Mouse (Mus musculus): ENCODE data around the gene 1500015O10Rik. TPM values are rescaled to one million over a fixed set of nuclear protein-coding genes. Genes with fewer than 3 reads are reported as not detected.

The 1500015O10Rik gene
- total RNA-seq, 2 experiments from 2014 or later, result 2.3 to 2.9 TPM

DNA sequence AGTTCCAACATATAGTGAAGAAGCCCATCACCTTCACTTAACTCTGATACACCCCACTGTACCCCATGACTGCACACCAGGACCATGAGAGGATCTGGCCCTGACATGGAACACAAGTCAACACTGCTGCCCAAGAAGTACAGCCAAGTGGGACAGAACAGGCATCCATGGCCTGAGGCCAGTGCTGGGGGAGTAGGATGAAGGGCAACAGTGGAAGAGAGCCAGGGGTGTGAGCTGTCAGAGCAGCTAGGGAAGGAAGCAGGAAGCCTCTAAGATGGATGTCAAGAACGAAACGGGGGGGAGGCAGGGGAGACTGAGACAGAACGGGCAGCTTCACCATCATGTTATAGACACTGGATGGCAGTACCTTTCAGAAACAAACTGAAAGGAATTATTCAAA, 45.7 kb downstream of the 1500015O10Rik start:
- Histone ChIP-seq H3K27ac (no peak overlapping the region), H3K4me3 (no peak overlapping the region)
- TF ChIP-seq CTCF (IDR thresholded peaks at IDR 0.05), result no peak
- DNase-seq (ENCODE audit: extremely low spot score in 1 of 2, low spot score in 2 of 2), result no peak
- intact Hi-C loops (cut with DNase I), result no loop called here

GRCm38 (mm10) chr1:43781195-43781594, 50.8 kb downstream of the 1500015O10Rik start:
- intact Hi-C loops (cut with DNase I), result no loop called here
- DNase-seq (ENCODE audit: extremely low spot score in 1 of 2, low spot score in 2 of 2), result no peak
- no peak for TF ChIP-seq CTCF (IDR thresholded peaks at IDR 0.05)
- H3K4me3 ChIP-seq, result no peak overlapping the region
- no peak overlapping the region for H3K27ac ChIP-seq

DNA sequence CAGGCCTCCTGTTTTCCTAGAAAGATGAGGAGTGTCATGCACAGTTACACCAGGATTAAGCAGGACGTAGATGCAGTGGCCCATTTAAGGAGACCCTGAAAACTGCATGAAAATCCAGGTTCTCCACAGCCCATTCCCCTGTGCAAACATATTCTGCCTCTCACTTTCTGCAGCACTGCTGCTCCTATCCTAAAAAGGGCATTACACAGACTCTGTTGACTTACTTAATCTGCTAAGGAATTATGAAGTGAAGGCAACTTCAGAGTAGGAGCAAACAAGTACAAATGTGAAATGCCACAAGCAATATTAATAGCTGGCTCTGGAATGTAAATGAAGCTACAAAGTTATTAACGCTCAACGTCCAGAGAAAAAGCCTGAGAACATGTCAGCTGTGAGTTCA, 51.3 kb downstream of the 1500015O10Rik start:
- no peak for TF ChIP-seq CTCF (IDR thresholded peaks at IDR 0.05)
- intact Hi-C loops (cut with DNase I), result no loop called here
- DNase-seq (ENCODE audit: extremely low spot score in 1 of 2, low spot score in 2 of 2), result no peak

GRCm38 (mm10) chr1:43782680-43783079, 52.3 kb downstream of the 1500015O10Rik start:
- intact Hi-C loops (cut with DNase I), result no loop called here
- H3K27ac ChIP-seq, result peak overlapping the region; percentile 59
- H3K4me3 ChIP-seq, result no peak overlapping the region
- no peak for TF ChIP-seq CTCF (IDR thresholded peaks at IDR 0.05)
- DNase-seq (ENCODE audit: extremely low spot score in 1 of 2, low spot score in 2 of 2), result no peak

More for the DNA sequence above, 51.3 kb downstream of the 1500015O10Rik start:
- H3K4me3 ChIP-seq, result no peak overlapping the region
- peak overlapping the region; percentile 59; the same call in 1 of the 2 replicates for H3K27ac ChIP-seq

- Histone ChIP-seq H3K4me3 (no peak overlapping the region), H3K27ac (peak overlapping the region; percentile 59)
- DNase-seq (ENCODE audit: extremely low spot score in 1 of 2, low spot score in 2 of 2), result no peak
- no peak for TF ChIP-seq CTCF (IDR thresholded peaks at IDR 0.05)
- intact Hi-C loops (cut with DNase I), result no loop called here
Observed at GRCm38 (mm10) chr1:43783186-43783585, 52.8 kb downstream of the 1500015O10Rik start.

DNA sequence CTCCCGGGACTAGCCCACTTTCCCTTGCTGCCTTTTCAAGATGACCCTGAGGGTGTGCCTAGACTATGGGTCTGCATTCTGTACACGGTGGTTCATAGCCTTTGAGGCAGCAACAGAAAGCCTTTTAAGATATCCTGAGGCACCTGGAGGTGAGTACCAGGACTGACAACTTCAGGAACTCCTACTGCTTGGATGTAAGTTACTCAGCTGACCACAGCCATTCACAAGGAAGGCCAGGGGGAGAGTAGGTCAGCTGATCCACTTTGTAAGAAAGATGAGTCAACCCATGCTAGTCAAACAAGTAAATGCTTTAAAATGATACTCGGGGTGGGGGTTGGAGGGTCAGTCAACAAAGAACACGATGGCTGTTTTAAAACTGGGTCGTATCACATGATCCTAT, 54.9 kb downstream of the 1500015O10Rik start:
- no peak for DNase-seq (ENCODE audit: extremely low spot score in 1 of 2, low spot score in 2 of 2)
- no peak for TF ChIP-seq CTCF (IDR thresholded peaks at IDR 0.05)
- intact Hi-C loops (cut with DNase I), result no loop called here
- Histone ChIP-seq H3K27ac (no peak overlapping the region), H3K4me3 (no peak overlapping the region)

DNA sequence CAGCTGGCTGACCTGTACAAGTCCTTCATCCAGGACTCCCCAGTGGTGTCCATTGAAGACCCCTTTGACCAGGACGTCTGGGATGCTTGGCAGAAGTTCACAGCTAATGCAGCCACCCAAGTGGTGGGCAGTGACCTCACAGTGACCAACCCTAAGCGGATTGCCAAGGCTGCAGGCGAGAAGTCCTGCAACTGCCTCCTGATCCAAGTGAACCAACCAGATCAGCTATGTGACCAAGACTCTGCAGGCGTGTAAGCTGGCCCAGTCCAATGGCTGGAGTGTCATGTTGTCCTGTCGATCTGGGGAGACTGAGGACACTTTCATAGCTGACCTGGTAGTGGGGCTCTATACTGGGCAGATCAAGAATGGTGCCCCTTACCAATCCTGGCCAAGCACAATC, 56.3 kb downstream of the 1500015O10Rik start:
- Histone ChIP-seq H3K27ac (no peak overlapping the region), H3K4me3 (no peak overlapping the region)
- DNase-seq (ENCODE audit: extremely low spot score in 1 of 2, low spot score in 2 of 2), result no peak
- intact Hi-C loops (cut with DNase I), result no loop called here
- TF ChIP-seq CTCF (IDR thresholded peaks at IDR 0.05), result no peak

GRCm38 (mm10) chr1:43789765-43790164, 59.4 kb downstream of the 1500015O10Rik start:
- intact Hi-C loops (cut with DNase I), result no loop called here
- no peak for TF ChIP-seq CTCF (IDR thresholded peaks at IDR 0.05)
- no peak for DNase-seq (ENCODE audit: extremely low spot score in 1 of 2, low spot score in 2 of 2)
- no peak overlapping the region for H3K4me3 ChIP-seq
- H3K27ac ChIP-seq, result no peak overlapping the region

Other genes with a start within 250 kb of the 1500015O10Rik start
- 10 to 100 TPM; 54.8 to 61.5 TPM for gene Uxs1, start 97.2 kb downstream of the 1500015O10Rik start, total RNA-seq (2021)
- 10 to 100 TPM; 47.4 to 50.5 TPM for gene Tpp2, start 203.0 kb downstream of the 1500015O10Rik start, total RNA-seq (2021)

Data from left cerebral cortex, adult 2 months (tissue).